Mouse (Mus musculus) forebrain, postnatal 0 days (tissue): ENCODE results near the gene Faim. TPM values are rescaled to one million over a fixed set of nuclear protein-coding genes. Genes with fewer than 3 reads are reported as not detected.
A peak's percentile ranks its signal among the peaks of the same experiment; 100 is the strongest.

Experiments used
- ATAC-seq: fragments of 200-750 bp; cut with Nextera tagmentation; 2 replicates; pipeline ENCODE4 v1.8.0; 2017; ENCODE audit warnings: mild to moderate bottlenecking, moderate library complexity
- DNase-seq: peaks from one replicate; pipeline ENCODE4 v3.0.0-alpha.2; 2015
- H3K27ac ChIP-seq: fragments of 300-500 bp; sonication (generic); 2 replicates; pipeline ENCODE4 v1.5.1; 2014; ENCODE audit warnings: low read depth, mild to moderate bottlenecking, antibody characterized with exemption, low read length, moderate library complexity, mixed read lengths
- H3K27me3 ChIP-seq: fragments of 300-500 bp; sonication (generic); 2 replicates; pipeline ENCODE4 v1.6.1; 2014; ENCODE audit warnings: mild to moderate bottlenecking, low read length, mixed read lengths; ENCODE audit not compliant: insufficient read depth
- H3K36me3 ChIP-seq: fragments of 300-500 bp; sonication (generic); 2 replicates; pipeline ENCODE4 v1.6.1; 2014; ENCODE audit warnings: mild to moderate bottlenecking, moderate library complexity; ENCODE audit not compliant: insufficient read depth
- H3K4me1 ChIP-seq: fragments of 300-500 bp; sonication (generic); 2 replicates; pipeline ENCODE4 v1.6.1; 2014; ENCODE audit warnings: antibody characterized with exemption; ENCODE audit not compliant: insufficient read depth
- H3K4me2 ChIP-seq: fragments of 300-500 bp; sonication (generic); 2 replicates; pipeline ENCODE4 v1.6.1; 2014; ENCODE audit warnings: low read depth, mild to moderate bottlenecking, moderate library complexity
- H3K4me3 ChIP-seq: fragments of 300-500 bp; sonication (generic); 2 replicates; pipeline ENCODE4 v1.5.1; 2014; ENCODE audit warnings: low read depth, low read length, mixed read lengths
- H3K9ac ChIP-seq: fragments of 300-500 bp; sonication (generic); 2 replicates; pipeline ENCODE4 v1.6.1; 2014; ENCODE audit warnings: mild to moderate bottlenecking
- H3K9me3 ChIP-seq: fragments of 300-500 bp; sonication (generic); 2 replicates; pipeline ENCODE4 v1.6.1; 2016; ENCODE audit warnings: low read length
- CTCF ChIP-seq: sonication (generic); IDR thresholded peaks from 2 replicates; pipeline ENCODE4 v1.5.1; 2016; ENCODE audit warnings: antibody characterized with exemption, control low read depth, low read depth
- WGBS: fragments of 180-500 bp; shearing (Covaris S2); extraction: QIAGEN DNeasy Blood & Tissue Kit; methylation state at CpG from one replicate; pipeline ENCODE4 v1.1.7; 2014; 5-methylcytosine and 5-hydroxymethylcytosine counted together
- polyA plus RNA-seq: library from polyadenylated mRNA; unstranded; fragments of >200 nt; fragmentation: Nextera tagmentation; extraction: Ambion mirVana; gene quantifications from 2 replicates; pipeline ENCODE4 v1.2.1, GENCODE M21; 2015
- total RNA-seq: library from RNA; depleted of rRNA; stranded (reverse); fragments of >200 nt; gene quantifications from 2 replicates; pipeline ENCODE4 v1.2.3, GENCODE M21; 2014; rRNA removed

The Faim gene
- total and polyA plus RNA-seq, 2 experiments from 2014 or later, result 50.7 to 106 TPM

DNA sequence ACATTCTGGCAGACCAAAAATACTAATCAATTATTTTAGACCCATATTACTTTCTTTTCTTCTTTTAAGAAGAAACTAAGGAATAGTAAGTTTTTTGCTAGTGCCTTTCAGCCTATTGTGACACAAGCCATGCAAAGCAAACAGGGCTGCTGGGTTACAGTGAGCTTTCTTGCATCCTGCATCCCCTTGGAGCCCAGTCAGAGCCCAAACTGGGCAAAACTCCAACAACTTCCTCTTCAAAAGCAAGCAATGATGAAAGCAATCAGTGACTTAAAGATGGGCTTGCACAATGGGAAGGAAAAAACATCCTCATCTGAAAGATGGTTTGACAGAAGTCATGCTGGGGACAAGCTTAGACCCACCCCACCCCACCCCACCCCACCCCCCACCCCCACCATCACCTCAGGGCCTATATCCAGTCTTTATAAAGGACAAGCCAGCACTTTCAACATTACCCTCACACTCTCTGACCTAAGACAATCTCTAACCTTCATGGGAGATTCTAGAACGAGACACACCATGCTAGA, 62.6 kb downstream of the Faim start:
- no peaks in the 10 kb centered on the region for H3K4me1 ChIP-seq
- 63% methylated on average over 1 of the region's 1 CpGs for WGBS
- no peak overlapping the region for H3K9ac ChIP-seq
- H3K36me3 ChIP-seq, result peaks cover 25% of the 10 kb centered on the region
- no peak overlapping the region for H3K4me2 ChIP-seq
- ATAC-seq (no peak), DNase-seq (peak; percentile 31)
- no peaks in the 10 kb centered on the region for H3K9me3 ChIP-seq
- H3K27ac ChIP-seq, result no peak overlapping the region
- TF ChIP-seq CTCF, result no peak
- H3K27me3 ChIP-seq, result no peaks in the 10 kb centered on the region
- no peak overlapping the region for H3K4me3 ChIP-seq

DNA sequence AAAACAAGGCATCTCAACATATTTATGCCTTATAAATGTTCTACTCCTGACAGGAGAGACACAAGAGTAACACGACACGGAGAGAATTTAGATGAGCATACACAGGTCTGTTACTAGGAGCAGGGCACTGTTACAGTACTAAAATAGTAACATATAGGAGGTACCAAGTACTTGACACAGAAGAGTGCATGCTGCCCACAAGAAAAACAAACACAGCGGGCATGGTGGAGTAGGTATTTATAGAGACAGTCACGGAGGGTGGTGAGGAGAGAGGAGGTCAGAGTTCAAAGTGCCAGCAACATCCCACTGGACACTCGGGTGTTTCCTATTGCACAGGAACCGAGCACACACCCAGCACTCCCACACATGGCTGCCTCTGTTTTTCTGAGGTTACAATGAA, 63.6 kb downstream of the Faim start:
- Histone ChIP-seq H3K9ac (no peak overlapping the region), H3K4me1 (no peaks in the 10 kb centered on the region), H3K27ac (no peak overlapping the region), H3K4me3 (no peak overlapping the region), H3K9me3 (no peaks in the 10 kb centered on the region), H3K36me3 (peaks cover 27% of the 10 kb centered on the region), H3K4me2 (no peak overlapping the region), H3K27me3 (no peaks in the 10 kb centered on the region)
- WGBS, result 76% methylated on average over 6 of the region's 6 CpGs
- DNase-seq, result no peak
- no peak for ATAC-seq
- no peak for TF ChIP-seq CTCF

Other genes with a start within 250 kb of the Faim start
- not detected in 2 replicates for gene Prr23a1, start 143.9 kb upstream of the Faim start, total RNA-seq
- 0.18 TPM in 1 of 2 replicates, not detected in the other for gene Prr23a1, start 143.9 kb upstream of the Faim start, polyA plus RNA-seq
- gene Prr23a2, start 129.9 kb upstream of the Faim start, total RNA-seq, result not detected in 2 replicates
- gene Prr23a2, start 129.9 kb upstream of the Faim start, polyA plus RNA-seq, result not detected in 2 replicates
- gene Prr23a3, start 121.6 kb upstream of the Faim start, total RNA-seq, result not detected in 2 replicates
- gene Prr23a3, start 121.6 kb upstream of the Faim start, polyA plus RNA-seq, result not detected in 2 replicates
- not detected in 2 replicates for gene 7420426K07Rik, start 83.3 kb upstream of the Faim start, total RNA-seq
- not detected in 2 replicates for gene 7420426K07Rik, start 83.3 kb upstream of the Faim start, polyA plus RNA-seq
- gene Foxl2, start 31.1 kb upstream of the Faim start, total RNA-seq, result 0.08 and 0.71 TPM in 2 replicates
- 0.43 and 0.61 TPM in 2 replicates for gene Foxl2, start 31.1 kb upstream of the Faim start, polyA plus RNA-seq
- gene Gm1123, start 49.3 kb downstream of the Faim start, total RNA-seq, result 0.29 TPM in 1 of 2 replicates, not detected in the other
- not detected in 2 replicates for gene Gm1123, start 49.3 kb downstream of the Faim start, polyA plus RNA-seq
- 5.4 and 5.7 TPM in 2 replicates for gene Pik3cb, start 154.2 kb downstream of the Faim start, total RNA-seq
- 2.1 and 2.2 TPM in 2 replicates for gene Pik3cb, start 154.2 kb downstream of the Faim start, polyA plus RNA-seq